Mouse (Mus musculus): ENCODE results near the gene Id3. TPM values are rescaled to one million over a fixed set of nuclear protein-coding genes. Genes with fewer than 3 reads are reported as not detected.
A peak's percentile ranks its signal among the peaks of the same experiment; 100 is the strongest.

Id3 gene
- total RNA-seq, 1 experiment, result 126 TPM

GRCm38 (mm10) chr4:136179998-136180397 is 36.7 kb downstream of the Id3 start:
- Histone ChIP-seq H3K27ac (ENCODE audit: insufficient read depth, low read depth, low read length, poor library complexity, severe bottlenecking) (peak overlapping the region; percentile 22), H3K9ac (ENCODE audit: insufficient read depth, low read depth, low read length, poor library complexity, severe bottlenecking) (peak overlapping the region; percentile 21), H3K4me3 (ENCODE audit: insufficient read depth in 1 of 2, low read depth in 1 of 2, low read length in 2 of 2, poor library complexity in 1 of 2, severe bottlenecking in 1 of 2) (peak overlapping the region; percentile 53 to 72), H3K4me1 (ENCODE audit: control insufficient read depth in 2 of 2, insufficient read depth in 2 of 2, low read length in 2 of 2, poor library complexity in 1 of 2) (peaks cover 6 to 21% of the 10 kb centered on the region in 2 experiments; a peak in 3 of 4 replicates), H3K36me3 (ENCODE audit: control insufficient read depth, insufficient read depth, low read length, poor library complexity, severe bottlenecking) (peaks cover 8% of the 10 kb centered on the region), H3K9me3 (ENCODE audit: control insufficient read depth, insufficient read depth, low read depth, low read length) (no peaks in the 10 kb centered on the region)
- TF ChIP-seq ZC3H11A (IDR thresholded peaks at IDR 0.05; ENCODE audit: borderline replicate concordance, low read depth, low read length) (no peak), CHD2 (IDR thresholded peaks at IDR 0.05; ENCODE audit: low read depth, low read length) (no peak), MAFK (IDR thresholded peaks at IDR 0.05; ENCODE audit: insufficient read depth, low read depth, low read length) (no peak), ZNF384 (IDR thresholded peaks at IDR 0.05; ENCODE audit: low read depth, low read length) (no peak), HCFC1 (IDR thresholded peaks at IDR 0.05; ENCODE audit: borderline replicate concordance, insufficient read depth, low read length) (no peak)
- in situ Hi-C loops (cut with MboI; ENCODE audit: low sequenced_read_pairs in 2 of 2, unreplicated experiment in 2 of 2), result no loop called here
- peak; percentile 94 for DNase-seq (ENCODE audit: low read depth, low spot score)

- TF ChIP-seq ZNF384 (IDR thresholded peaks at IDR 0.05; ENCODE audit: low read depth, low read length) (no peak), MAFK (IDR thresholded peaks at IDR 0.05; ENCODE audit: insufficient read depth, low read depth, low read length) (no peak), CHD2 (IDR thresholded peaks at IDR 0.05; ENCODE audit: low read depth, low read length) (peak; percentile 62)
- Histone ChIP-seq H3K27ac (ENCODE audit: insufficient read depth, low read depth, low read length, poor library complexity, severe bottlenecking) (peak overlapping the region; percentile 35), H3K4me3 (ENCODE audit: insufficient read depth in 1 of 2, low read depth in 1 of 2, low read length in 2 of 2, poor library complexity in 1 of 2, severe bottlenecking in 1 of 2) (peak overlapping the region; percentile 53 to 72), H3K36me3 (ENCODE audit: control insufficient read depth, insufficient read depth, low read length, poor library complexity, severe bottlenecking) (peaks cover 10% of the 10 kb centered on the region), H3K4me1 (ENCODE audit: control insufficient read depth in 2 of 2, insufficient read depth in 2 of 2, low read length in 2 of 2, poor library complexity in 1 of 2) (peaks cover 6 to 18% of the 10 kb centered on the region in 2 experiments; a peak in 3 of 4 replicates), H3K9ac (ENCODE audit: insufficient read depth, low read depth, low read length, poor library complexity, severe bottlenecking) (peak overlapping the region; percentile 45), H3K9me3 (ENCODE audit: control insufficient read depth, insufficient read depth, low read depth, low read length) (no peaks in the 10 kb centered on the region)
- in situ Hi-C loops (cut with MboI; ENCODE audit: low sequenced_read_pairs in 2 of 2, unreplicated experiment in 2 of 2), result no loop called here
- peak; percentile 90 for DNase-seq (ENCODE audit: low read depth, low spot score)
These were observed 37.4 kb downstream of the Id3 start for GRCm38 (mm10) chr4:136180408-136181330.

- Histone ChIP-seq H3K4me3 (ENCODE audit: insufficient read depth in 1 of 2, low read depth in 1 of 2, low read length in 2 of 2, poor library complexity in 1 of 2, severe bottlenecking in 1 of 2) (peak overlapping the region; percentile 47; a peak in 3 of 4 replicates), H3K4me1 (ENCODE audit: control insufficient read depth in 2 of 2, insufficient read depth in 2 of 2, low read length in 2 of 2, poor library complexity in 1 of 2) (peaks cover 4 to 12% of the 10 kb centered on the region in 2 experiments; a peak in 3 of 4 replicates), H3K9ac (ENCODE audit: insufficient read depth, low read depth, low read length, poor library complexity, severe bottlenecking) (no peak overlapping the region), H3K9me3 (ENCODE audit: control insufficient read depth, insufficient read depth, low read depth, low read length) (no peaks in the 10 kb centered on the region), H3K36me3 (ENCODE audit: control insufficient read depth, insufficient read depth, low read length, poor library complexity, severe bottlenecking) (peaks cover 15% of the 10 kb centered on the region), H3K27ac (ENCODE audit: insufficient read depth, low read depth, low read length, poor library complexity, severe bottlenecking) (0 out of 2 replicates have a peak overlapping the region, but pooled peaks have one; percentile 35)
- in situ Hi-C loops (cut with MboI; ENCODE audit: low sequenced_read_pairs in 2 of 2, unreplicated experiment in 2 of 2), result no loop called here
- TF ChIP-seq ZC3H11A (IDR thresholded peaks at IDR 0.05; ENCODE audit: borderline replicate concordance, low read depth, low read length), result no peak
- TF ChIP-seq MAFK (IDR thresholded peaks at IDR 0.05; ENCODE audit: insufficient read depth, low read depth, low read length), result no peak
- no peak for TF ChIP-seq HCFC1 (IDR thresholded peaks at IDR 0.05; ENCODE audit: borderline replicate concordance, insufficient read depth, low read length)
- TF ChIP-seq CHD2 (IDR thresholded peaks at IDR 0.05; ENCODE audit: low read depth, low read length), result no peak
- no peak for TF ChIP-seq ZNF384 (IDR thresholded peaks at IDR 0.05; ENCODE audit: low read depth, low read length)
- DNase-seq (ENCODE audit: low read depth, low spot score), result no peak
These were observed 38.1 kb downstream of the Id3 start for GRCm38 (mm10) chr4:136181367-136181766.

GRCm38 (mm10) chr4:136185375-136185774 is 42.1 kb downstream of the Id3 start:
- Histone ChIP-seq H3K4me3 (ENCODE audit: insufficient read depth in 1 of 2, low read depth in 1 of 2, low read length in 2 of 2, poor library complexity in 1 of 2, severe bottlenecking in 1 of 2) (no peak overlapping the region), H3K36me3 (ENCODE audit: control insufficient read depth, insufficient read depth, low read length, poor library complexity, severe bottlenecking) (peaks cover 30% of the 10 kb centered on the region), H3K9me3 (ENCODE audit: control insufficient read depth, insufficient read depth, low read depth, low read length) (no peaks in the 10 kb centered on the region), H3K27ac (ENCODE audit: insufficient read depth, low read depth, low read length, poor library complexity, severe bottlenecking) (no peak overlapping the region), H3K9ac (ENCODE audit: insufficient read depth, low read depth, low read length, poor library complexity, severe bottlenecking) (no peak overlapping the region), H3K4me1 (ENCODE audit: control insufficient read depth in 2 of 2, insufficient read depth in 2 of 2, low read length in 2 of 2, poor library complexity in 1 of 2) (peaks cover 0 to 2% of the 10 kb centered on the region in 2 experiments; a peak in 1 of 4 replicates)
- no peak for DNase-seq (ENCODE audit: low read depth, low spot score)
- in situ Hi-C loops (cut with MboI; ENCODE audit: low sequenced_read_pairs in 2 of 2, unreplicated experiment in 2 of 2), result no loop called here
- TF ChIP-seq HCFC1 (IDR thresholded peaks at IDR 0.05; ENCODE audit: borderline replicate concordance, insufficient read depth, low read length), result no peak
- no peak for TF ChIP-seq MAFK (IDR thresholded peaks at IDR 0.05; ENCODE audit: insufficient read depth, low read depth, low read length)
- TF ChIP-seq ZNF384 (IDR thresholded peaks at IDR 0.05; ENCODE audit: low read depth, low read length), result no peak
- no peak for TF ChIP-seq CHD2 (IDR thresholded peaks at IDR 0.05; ENCODE audit: low read depth, low read length)
- TF ChIP-seq ZC3H11A (IDR thresholded peaks at IDR 0.05; ENCODE audit: borderline replicate concordance, low read depth, low read length), result no peak

Data from ES-E14 (cell line).